Mouse (Mus musculus) E14TG2a.4 (cell line): ENCODE results near the gene Cmtm6.

Experiments used
- CTCF ChIP-seq: conservative IDR thresholded peaks from 2 replicates; pipeline ENCODE4 v1.5.1; 2014; ENCODE audit warnings: low read length
- NANOG ChIP-seq: IDR thresholded peaks from 2 replicates; pipeline ENCODE4 v1.6.1; 2014; ENCODE audit warnings: borderline replicate concordance, low read length, mixed read lengths
- POU5F1 ChIP-seq: IDR thresholded peaks from 2 replicates; pipeline ENCODE4 v1.6.1; 2014; ENCODE audit warnings: low read length, borderline replicate concordance

GRCm38 (mm10) chr9:114758801-114759200 is 27.9 kb downstream of the Cmtm6 start:
- no peak for TF ChIP-seq CTCF
- no peak for TF ChIP-seq POU5F1
- no peak for TF ChIP-seq NANOG
